Mouse (Mus musculus): Measurements from ENCODE around the gene Ash1l. TPM values are rescaled to one million over a fixed set of nuclear protein-coding genes. Genes with fewer than 3 reads are reported as not detected.

The Ash1l gene
- total RNA-seq, 2 experiments from 2014 or later = 70.7 to 71.7 TPM

Other genes with a start within 250 kb of the Ash1l start
- 13.0 and 20.2 TPM in 2 replicates for gene Rit1, start 233.8 kb upstream of the Ash1l start, total RNA-seq (2015; ENCODE audit: low replicate concordance)
- gene Rit1, start 233.8 kb upstream of the Ash1l start, total RNA-seq (2017; ENCODE audit: low replicate concordance) = 27.6 and 45.9 TPM in 2 replicates
- 0.36 TPM in 1 of 2 replicates, not detected in the other for gene Syt11, start 175.5 kb upstream of the Ash1l start, total RNA-seq (2015; ENCODE audit: low replicate concordance)
- 0.39 TPM in 1 of 2 replicates, not detected in the other for gene Syt11, start 175.5 kb upstream of the Ash1l start, total RNA-seq (2017; ENCODE audit: low replicate concordance)
- 9.6 and 11.5 TPM in 2 replicates for gene Gon4l, start 115.4 kb upstream of the Ash1l start, total RNA-seq (2015; ENCODE audit: low replicate concordance)
- gene Gon4l, start 115.4 kb upstream of the Ash1l start, total RNA-seq (2017; ENCODE audit: low replicate concordance) = 38.6 and 38.7 TPM in 2 replicates
- gene Msto1, start 36.6 kb upstream of the Ash1l start, total RNA-seq (2015; ENCODE audit: low replicate concordance) = 1.4 TPM in 1 of 2 replicates, not detected in the other
- gene Msto1, start 36.6 kb upstream of the Ash1l start, total RNA-seq (2017; ENCODE audit: low replicate concordance) = 1.8 and 3.9 TPM in 2 replicates
- 63.8 and 81.7 TPM in 2 replicates for gene Dap3, start 559 bp downstream of the Ash1l start, total RNA-seq (2015; ENCODE audit: low replicate concordance)
- gene Dap3, start 559 bp downstream of the Ash1l start, total RNA-seq (2017; ENCODE audit: low replicate concordance) = 18.3 and 46.8 TPM in 2 replicates
- gene Rusc1, start 142.7 kb downstream of the Ash1l start, total RNA-seq (2015; ENCODE audit: low replicate concordance) = 1.8 and 3.8 TPM in 2 replicates
- gene Rusc1, start 142.7 kb downstream of the Ash1l start, total RNA-seq (2017; ENCODE audit: low replicate concordance) = 3.5 TPM in 2 replicates
- not detected in 2 replicates for gene Gm43738, start 150.5 kb downstream of the Ash1l start, total RNA-seq (2015; ENCODE audit: low replicate concordance)
- gene Gm43738, start 150.5 kb downstream of the Ash1l start, total RNA-seq (2017; ENCODE audit: low replicate concordance) = not detected in 2 replicates
- gene Fdps, start 151.3 kb downstream of the Ash1l start, total RNA-seq (2015; ENCODE audit: low replicate concordance) = 20.1 and 28.5 TPM in 2 replicates
- 30.0 and 31.4 TPM in 2 replicates for gene Fdps, start 151.3 kb downstream of the Ash1l start, total RNA-seq (2017; ENCODE audit: low replicate concordance)
- 13.8 and 16.6 TPM in 2 replicates for gene Pklr, start 185.5 kb downstream of the Ash1l start, total RNA-seq (2015; ENCODE audit: low replicate concordance)
- gene Pklr, start 185.5 kb downstream of the Ash1l start, total RNA-seq (2017; ENCODE audit: low replicate concordance) = 5.5 TPM in 2 replicates
- gene Hcn3, start 209.6 kb downstream of the Ash1l start, total RNA-seq (2015; ENCODE audit: low replicate concordance) = not detected in 2 replicates
- 3.3 TPM in 1 of 2 replicates, not detected in the other for gene Hcn3, start 209.6 kb downstream of the Ash1l start, total RNA-seq (2017; ENCODE audit: low replicate concordance)
- 42.5 and 52.8 TPM in 2 replicates for gene Clk2, start 214.2 kb downstream of the Ash1l start, total RNA-seq (2015; ENCODE audit: low replicate concordance)
- 41.1 and 50.4 TPM in 2 replicates for gene Clk2, start 214.2 kb downstream of the Ash1l start, total RNA-seq (2017; ENCODE audit: low replicate concordance)
- gene Scamp3, start 226.9 kb downstream of the Ash1l start, total RNA-seq (2015; ENCODE audit: low replicate concordance) = 19.3 and 33.9 TPM in 2 replicates
- 3.6 and 8.0 TPM in 2 replicates for gene Scamp3, start 226.9 kb downstream of the Ash1l start, total RNA-seq (2017; ENCODE audit: low replicate concordance)
- 5.0 and 5.4 TPM in 2 replicates for gene Fam189b, start 232.5 kb downstream of the Ash1l start, total RNA-seq (2015; ENCODE audit: low replicate concordance)
- gene Fam189b, start 232.5 kb downstream of the Ash1l start, total RNA-seq (2017; ENCODE audit: low replicate concordance) = 2.6 TPM in 1 of 2 replicates, not detected in the other

Measured in erythroid progenitor cell, adult 5-6 weeks (primary cell).